Mouse (Mus musculus): ENCODE measurements around the gene Got1.
"Not testable (repeated sequence)": the region's sequence is repeated elsewhere in the genome, so short reads cannot be mapped to it uniquely, and the experiment has no call there.

Got1 gene

GRCm38 (mm10) chr19:43521362-43521761, 3.0 kb downstream of the Got1 start:
- no peak for DNase-seq

- DNase-seq, result no peak
Measured at GRCm38 (mm10) chr19:43520402-43520801, 4.0 kb downstream of the Got1 start.

- no peak for DNase-seq
Measured at GRCm38 (mm10) chr19:43519226-43519625, 5.2 kb downstream of the Got1 start.

GRCm38 (mm10) chr19:43518261-43518660, 6.1 kb downstream of the Got1 start:
- DNase-seq, result no peak

DNA sequence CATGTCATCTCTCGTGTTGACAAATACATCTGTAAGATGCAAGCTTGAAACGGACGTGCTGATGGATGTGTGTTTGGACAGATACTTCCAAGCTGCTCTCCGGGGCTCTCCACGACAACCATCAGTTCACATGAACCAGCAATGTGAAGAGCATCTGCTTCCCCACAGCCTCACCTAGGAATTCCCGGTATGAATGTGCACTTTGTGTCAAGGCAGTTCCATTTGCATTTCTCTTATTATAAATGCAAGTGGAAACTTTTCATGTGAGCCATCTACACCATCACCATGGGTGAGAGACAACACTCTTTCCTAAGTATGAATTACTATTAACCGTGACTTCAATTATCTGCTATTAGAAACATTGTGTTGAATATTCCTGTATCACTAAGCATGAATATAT, 6.6 kb downstream of the Got1 start:
- no peak for DNase-seq

GRCm38 (mm10) chr19:43517320-43517719, 7.1 kb downstream of the Got1 start:
- no peak for DNase-seq

GRCm38 (mm10) chr19:43516397-43517035, 7.9 kb downstream of the Got1 start:
- no peak for DNase-seq

DNA sequence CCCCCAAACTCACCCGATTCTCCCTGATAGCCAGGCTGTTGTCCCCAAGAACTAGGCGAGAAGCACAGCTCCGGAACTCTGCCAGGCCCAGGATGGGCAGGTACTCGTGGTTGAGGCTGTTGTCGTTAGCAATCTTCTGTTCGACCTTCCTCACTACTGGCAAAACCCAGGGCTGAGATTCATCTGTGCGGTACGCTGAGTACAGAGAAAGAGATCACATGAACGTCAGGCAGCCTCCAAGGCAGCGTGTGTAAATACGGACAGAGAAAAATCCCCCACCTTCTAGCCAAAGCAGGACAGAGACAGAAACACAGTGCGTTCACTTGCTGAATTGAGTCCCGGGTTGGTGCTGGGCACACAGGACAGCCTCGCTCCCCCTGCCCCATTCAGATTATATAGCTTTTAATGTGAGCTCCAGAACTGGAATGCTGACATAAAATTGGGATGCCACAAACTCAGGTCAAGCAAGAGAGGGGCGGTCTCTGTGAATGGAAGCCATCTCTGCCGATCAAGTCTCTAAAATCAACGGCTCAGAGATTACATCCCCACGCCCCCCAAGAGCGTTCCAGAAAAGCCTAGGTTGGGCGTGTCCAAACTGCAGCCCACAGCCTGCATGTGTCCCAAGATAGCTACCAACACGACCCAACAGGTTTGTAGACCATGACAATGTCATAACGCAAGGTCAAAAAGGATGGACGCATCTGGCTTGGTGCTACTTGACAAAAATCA, 8.6 kb downstream of the Got1 start:
- no peak for DNase-seq

- peak; percentile 19 for DNase-seq
Measured at GRCm38 (mm10) chr19:43513874-43514273, 10.5 kb downstream of the Got1 start.

DNA sequence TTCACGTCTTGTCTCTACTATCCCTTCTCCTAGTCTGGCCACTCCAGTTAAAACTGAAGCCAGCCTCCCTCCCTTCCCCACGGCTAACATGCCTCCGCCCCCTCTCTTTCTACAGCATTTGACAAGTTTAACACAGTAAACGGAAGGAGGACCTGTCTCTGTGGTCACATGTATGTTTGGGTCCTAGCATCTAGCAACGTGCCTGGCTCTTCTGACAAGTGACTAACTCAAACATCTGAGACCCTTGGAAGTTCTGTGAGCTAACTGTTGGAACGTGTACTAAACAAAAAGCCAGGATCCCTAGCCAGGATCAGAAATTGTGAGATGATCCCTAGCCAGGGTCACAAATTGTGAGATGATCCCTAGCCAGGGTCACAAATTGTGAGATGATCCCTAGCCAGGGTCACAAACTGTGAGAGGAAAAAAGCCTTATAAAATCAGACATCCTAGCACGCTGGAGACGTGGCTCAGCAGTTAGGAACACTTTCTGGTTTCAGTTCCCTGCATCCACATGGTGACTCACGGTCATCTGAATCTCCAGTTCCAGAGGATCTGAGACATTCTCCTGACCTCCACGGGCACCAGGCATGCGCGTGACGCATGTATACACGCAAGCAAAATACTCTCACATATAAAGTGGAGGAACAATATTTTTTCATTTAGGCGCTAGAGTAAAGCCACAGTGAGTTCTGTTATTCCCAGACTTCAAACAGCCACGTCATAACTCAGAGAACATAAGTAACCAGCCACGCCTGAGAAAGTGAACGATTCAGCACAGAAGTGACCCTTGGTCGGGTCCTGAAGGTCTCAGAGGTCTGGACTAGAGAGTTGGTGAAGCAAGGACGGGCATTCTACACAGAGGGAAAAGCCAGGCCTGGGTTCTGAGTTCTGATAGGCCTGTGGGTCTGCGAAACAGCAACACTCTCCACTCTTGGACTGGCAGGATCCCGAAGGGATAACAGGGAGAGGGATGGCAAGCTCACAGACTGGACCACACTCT, 12.5 kb downstream of the Got1 start:
- DNase-seq, result peak; percentile 33

DNA sequence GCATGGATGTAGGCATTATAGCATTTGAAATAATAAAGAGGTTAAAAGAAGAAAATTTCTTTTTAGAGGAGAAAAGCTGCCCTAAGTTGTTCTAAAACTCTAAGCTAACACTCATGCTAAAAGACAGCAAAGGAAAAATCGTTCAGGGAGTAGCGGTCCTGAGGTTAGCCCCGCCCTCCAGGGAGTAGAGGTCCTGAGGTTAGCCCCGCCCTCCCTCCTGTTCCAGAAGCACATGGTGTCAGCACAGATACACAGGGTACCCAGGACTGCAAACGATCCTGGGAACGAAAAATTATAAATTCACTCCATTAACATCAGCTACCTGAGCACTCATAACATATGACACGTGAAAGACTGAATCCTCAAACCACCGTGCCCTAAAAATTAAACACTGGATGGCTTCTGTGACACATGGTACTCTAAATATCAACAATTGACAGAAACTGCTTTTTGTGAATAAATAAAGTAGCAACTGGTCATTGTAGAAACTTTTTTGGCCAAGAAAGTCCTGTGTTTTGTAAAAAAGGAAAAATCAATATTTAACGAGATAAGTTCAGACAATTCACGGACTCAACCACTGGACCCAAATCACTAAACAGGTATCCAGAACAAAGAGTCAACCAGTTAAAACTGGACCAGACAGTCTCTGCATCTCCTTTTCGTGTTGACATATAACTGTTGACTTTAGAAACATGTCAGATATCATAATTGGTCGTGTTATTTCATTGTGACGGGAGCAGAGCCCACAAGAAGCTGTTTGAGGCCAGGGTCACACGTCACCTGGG, 13.8 kb downstream of the Got1 start:
- no peak for DNase-seq

GRCm38 (mm10) chr19:43505441-43505840, 19.0 kb downstream of the Got1 start:
- no peak for DNase-seq

DNA sequence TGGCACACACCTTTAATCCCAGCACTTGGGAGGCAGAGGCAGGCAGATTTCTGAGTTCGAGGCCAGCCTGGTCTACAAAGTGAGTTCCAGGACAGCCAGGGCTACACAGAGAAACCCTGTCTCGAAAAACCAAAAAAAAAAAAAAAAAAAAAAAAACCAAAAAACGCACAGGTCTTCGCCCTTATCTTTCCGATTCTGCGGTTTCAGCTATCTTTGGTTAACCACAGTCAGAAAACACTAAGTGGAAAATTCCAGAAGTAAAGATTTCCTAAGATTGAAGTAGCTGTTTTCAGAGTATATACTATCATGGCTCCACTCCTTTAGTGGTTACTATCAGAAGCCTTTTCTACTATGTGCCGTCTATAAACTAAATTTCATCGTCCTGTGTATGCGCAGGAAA, 20.8 kb downstream of the Got1 start:
- not testable (repeated sequence) for DNase-seq

DNA sequence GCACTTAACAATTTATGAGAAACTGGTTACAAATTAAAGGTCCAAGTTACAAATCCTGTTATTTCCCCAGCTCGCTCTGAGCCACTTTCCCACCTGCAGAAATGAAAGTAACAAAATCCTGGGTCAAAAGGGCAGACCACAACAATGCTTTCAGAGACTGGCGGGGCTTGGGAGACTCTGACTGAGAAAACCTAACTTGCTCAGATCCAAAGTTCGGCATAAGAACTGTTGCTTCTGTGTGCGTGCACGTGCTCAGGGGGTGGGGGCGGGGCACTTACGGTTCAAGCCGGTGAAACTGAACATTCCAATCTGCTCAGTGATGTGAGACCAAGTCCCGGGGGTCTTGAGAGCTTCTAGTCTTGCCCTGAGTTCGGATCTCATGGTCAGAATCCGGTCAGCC, 21.8 kb downstream of the Got1 start:
- DNase-seq, result no peak

- no peak for DNase-seq
Measured at GRCm38 (mm10) chr19:43498874-43499273, 25.5 kb downstream of the Got1 start.

DNA sequence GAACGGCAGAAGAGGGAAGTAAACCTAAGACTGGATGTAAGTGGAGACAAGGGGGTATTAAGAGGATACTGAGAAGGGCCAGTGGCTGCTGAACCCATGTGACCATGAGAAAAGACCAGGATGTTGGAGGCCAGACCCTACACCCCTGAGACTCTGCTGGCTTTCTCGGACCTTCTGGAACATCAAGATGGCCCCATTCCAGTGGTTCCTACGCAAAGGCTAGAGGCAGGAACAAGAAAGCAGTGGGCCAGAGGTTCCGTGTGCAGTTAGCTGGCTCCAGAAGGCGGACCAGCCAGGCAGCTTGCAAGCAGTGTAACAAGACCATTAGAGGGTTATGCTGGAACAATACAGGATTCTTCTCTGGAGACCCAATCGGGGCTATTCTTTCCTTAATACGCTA, 27.0 kb downstream of the Got1 start:
- DNase-seq, result no peak

- DNase-seq, result peak; percentile 71
Measured at GRCm38 (mm10) chr19:43495846-43496245, 28.6 kb downstream of the Got1 start.

DNA sequence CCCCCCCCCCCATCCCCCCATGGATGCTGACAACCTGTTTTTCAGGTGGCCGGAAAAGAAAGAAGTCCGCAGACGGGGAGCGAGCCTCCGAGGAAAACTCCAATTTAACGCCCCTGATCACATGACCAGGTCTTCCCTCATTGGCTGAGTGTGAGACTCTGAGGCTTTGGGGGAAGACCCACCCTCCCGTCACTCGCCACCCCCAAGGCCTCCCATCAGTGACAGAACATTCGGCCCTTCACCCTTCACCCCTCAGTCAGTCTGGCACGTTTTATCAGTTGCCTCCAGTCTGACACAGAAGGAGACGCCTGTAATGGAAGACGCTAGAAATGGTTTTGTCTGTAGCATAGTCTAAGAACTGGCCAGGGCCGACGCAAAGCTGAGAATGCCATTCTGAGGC, 29.5 kb downstream of the Got1 start:
- no peak for DNase-seq

DNA sequence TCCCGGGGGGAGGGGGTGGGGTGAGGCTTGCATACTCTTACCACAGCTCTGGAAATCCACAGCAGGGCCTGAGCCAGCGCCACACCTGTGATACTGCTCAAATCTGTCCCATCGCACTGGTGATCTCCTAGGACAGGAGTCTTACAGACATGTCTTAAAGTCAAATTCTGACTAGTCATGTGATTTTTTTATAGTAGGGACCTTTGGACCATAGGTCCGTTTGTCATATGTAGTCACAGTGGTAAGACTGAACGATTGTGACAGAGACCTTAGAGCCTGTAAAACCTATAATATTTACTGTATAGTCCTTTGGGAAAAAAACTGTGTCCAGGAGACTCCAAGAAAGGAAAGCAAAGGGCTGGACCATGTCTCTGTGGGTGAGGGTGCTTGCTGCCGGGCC, 30.5 kb downstream of the Got1 start:
- DNase-seq, result no peak

DNA sequence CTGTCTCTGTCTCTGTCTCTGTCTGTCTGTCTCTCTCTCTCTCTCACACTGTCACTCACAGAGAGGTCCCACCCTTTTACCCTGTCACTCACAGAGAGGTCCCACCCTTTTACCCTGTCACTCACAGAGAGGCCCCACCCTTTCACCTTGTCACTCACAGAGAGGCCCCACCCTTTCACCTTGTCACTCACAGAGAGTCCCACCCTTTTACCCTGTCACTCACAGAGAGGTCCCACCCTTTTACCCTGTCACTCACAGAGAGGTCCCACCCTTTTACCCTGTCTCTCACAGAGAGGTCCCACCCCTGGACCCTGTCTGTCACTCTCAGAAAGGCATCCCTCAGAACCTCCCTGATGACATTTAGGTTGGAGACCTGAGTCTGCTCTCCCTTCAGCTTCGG, 31.1 kb downstream of the Got1 start:
- not testable (repeated sequence) for DNase-seq

- peak; percentile 77 for DNase-seq
Measured at GRCm38 (mm10) chr19:43487429-43487828, 37.0 kb downstream of the Got1 start.

DNA sequence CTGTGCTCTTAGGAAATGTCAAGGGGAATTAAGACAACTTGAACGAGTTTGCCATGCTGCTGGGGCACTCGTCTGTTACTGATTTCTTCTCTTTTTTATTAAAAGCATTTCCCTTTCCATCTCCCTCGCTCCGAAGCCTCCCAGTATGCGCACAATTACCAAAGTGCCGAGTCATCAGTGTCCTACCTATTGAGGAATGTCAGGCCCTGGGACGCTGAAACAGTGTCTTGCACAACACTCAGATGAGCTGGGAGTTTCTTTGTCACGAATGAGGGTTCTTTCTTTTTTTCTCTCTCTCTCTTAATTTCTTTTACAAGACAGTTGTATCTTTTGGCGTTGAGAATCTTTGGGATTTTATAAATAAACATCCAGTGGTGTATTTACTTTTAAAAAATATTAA, 43.9 kb downstream of the Got1 start:
- no peak for DNase-seq

DNA sequence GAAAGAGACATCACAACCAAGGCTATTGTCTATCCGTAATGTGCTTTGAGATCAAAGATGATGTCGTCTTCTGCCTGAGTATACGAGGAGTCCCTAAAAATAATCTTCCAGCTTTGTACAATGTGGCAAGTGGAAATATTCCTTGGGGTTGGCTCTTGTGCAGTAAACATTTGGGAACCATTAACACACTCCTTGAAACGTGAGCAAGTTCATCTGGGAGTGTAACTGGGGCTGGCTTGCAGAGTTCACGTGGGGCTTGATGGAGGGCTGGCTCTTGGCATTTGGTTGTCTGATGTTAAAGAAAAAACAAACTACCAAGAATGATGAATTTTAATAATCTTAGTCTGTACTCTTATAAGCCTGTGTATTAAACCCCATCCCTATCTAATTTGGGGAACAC, 45.0 kb downstream of the Got1 start:
- no peak for DNase-seq

All from lung, postnatal 36 days (tissue).